In genomic region chr19:55251383-55252124, GRCm38 (mm10) we compare ENCODE assay signal across 8 mouse cellular contexts. TPM values are rescaled to one million over a fixed set of nuclear protein-coding genes. Genes with fewer than 3 reads are reported as not detected.
DNase-seq lines count a peak whose midpoint lies in the region; ATAC-seq lines count a peak whose summit lies in the region.

Gene Acsl5, plus strand, starts transcription at chr19:55251938.

- no peak for ATAC-seq in heart, embryonic 14.5 days (ENCODE audit: insufficient number of reproducible peaks, insufficient read depth, low FRiP score, low read depth)
- ATAC-seq in midbrain, embryonic 14.5 days (ENCODE audit: low FRiP score, low TSS enrichment): no peak

- no peak within 1 kb of the TSS for H3K27ac ChIP-seq in heart, embryonic 14.5 days (replicated peaks in 1 of 2; ENCODE audit: control insufficient read depth in 1 of 2, insufficient read depth in 1 of 2, low read depth in 2 of 2, low read length in 2 of 2)
- H3K27ac ChIP-seq in midbrain, embryonic 14.5 days (replicated peaks; ENCODE audit: low read depth, low read length): no peak within 1 kb of the TSS

- H3K4me2 ChIP-seq in heart, embryonic 14.5 days (ENCODE audit: low read length): no peak within 1 kb of the TSS; the same call in 1 of the 2 replicates
- no peak within 1 kb of the TSS; the same call in 1 of the 2 replicates for H3K4me2 ChIP-seq in midbrain, embryonic 14.5 days (ENCODE audit: low read length)

- H3K36me3 ChIP-seq in heart, embryonic 14.5 days (ENCODE audit: control insufficient read depth, insufficient read depth, low read length): no peaks in the 10 kb centered on the region
- H3K36me3 ChIP-seq in midbrain, embryonic 14.5 days (ENCODE audit: control insufficient read depth, insufficient read depth, low read length): no peaks in the 10 kb centered on the region

- H3K4me3 ChIP-seq in heart, embryonic 14.5 days (ENCODE audit: control insufficient read depth in 1 of 2, insufficient read depth in 1 of 2, low read depth in 1 of 2, low read length in 2 of 2): no peak within 1 kb of the TSS
- H3K4me3 ChIP-seq in midbrain, embryonic 14.5 days (replicated peaks; ENCODE audit: low read depth, low read length): no peak within 1 kb of the TSS

- 84% methylated on average over 9 of the region's 9 CpGs for WGBS in heart, embryonic 14.5 days
- WGBS in large intestine, adult 2 months: 56% methylated on average over 9 of the region's 9 CpGs
- 98% methylated on average over 9 of the region's 9 CpGs for WGBS in midbrain, embryonic 14.5 days

- H3K27me3 ChIP-seq in heart, embryonic 14.5 days (ENCODE audit: control insufficient read depth, insufficient read depth, low read length): no peaks in the 10 kb centered on the region
- no peaks in the 10 kb centered on the region for H3K27me3 ChIP-seq in midbrain, embryonic 14.5 days (ENCODE audit: control insufficient read depth, insufficient read depth, low read length)

- peaks cover 4 to 16% of the 10 kb centered on the region in 2 experiments; a peak in 3 of 4 replicates for H3K4me1 ChIP-seq in heart, embryonic 14.5 days (ENCODE audit: control insufficient read depth in 2 of 2, insufficient read depth in 2 of 2, low read length in 2 of 2)
- H3K4me1 ChIP-seq in midbrain, embryonic 14.5 days (ENCODE audit: control insufficient read depth, insufficient read depth, low read length): peaks cover 13% of the 10 kb centered on the region

- DNase-seq in kidney, adult 18-20 months: peak; percentile 38
- no peak for DNase-seq in kidney, postnatal 4 days
- no peak for DNase-seq in adrenal gland, postnatal 14 days
- DNase-seq in large intestine, adult 2 months (ENCODE audit: low read depth, low spot score): no peak
- DNase-seq in midbrain, embryonic 14.5 days: no peak
- no peak for DNase-seq in ovary, adult 18-20 months (ENCODE audit: low spot score)
- no peak for DNase-seq in gastrocnemius, adult 8-10 months (ENCODE audit: low spot score in 2 of 2)

- no peaks in the 10 kb centered on the region for H3K9me3 ChIP-seq in heart, embryonic 14.5 days (ENCODE audit: control insufficient read depth, low read length)
- no peaks in the 10 kb centered on the region for H3K9me3 ChIP-seq in midbrain, embryonic 14.5 days (ENCODE audit: control insufficient read depth, low read length)

- H3K9ac ChIP-seq in heart, embryonic 14.5 days (ENCODE audit: low read length): no peak within 1 kb of the TSS
- no peak within 1 kb of the TSS for H3K9ac ChIP-seq in midbrain, embryonic 14.5 days (replicated peaks; ENCODE audit: low read length)

RNA-seq across cellular contexts. Expression of gene Acsl5, which starts in this region (rescaled TPM):
- 80.5 and 115 TPM in 2 replicates for total RNA-seq in adrenal gland, postnatal 14 days (2021)
- 30.7 and 31.6 TPM in 2 replicates for polyA plus RNA-seq in heart, embryonic 14.5 days (2014; fragmentation: Nextera tagmentation; extraction: Ambion mirVana)
- polyA plus RNA-seq in large intestine, adult 2 months (2012; rRNA removed): 170 and 615 TPM in 2 replicates
- 7.3 and 12.6 TPM in 2 replicates for polyA plus RNA-seq in midbrain, embryonic 14.5 days (2014; fragmentation: Nextera tagmentation; extraction: Ambion mirVana)
- total RNA-seq in gastrocnemius, adult 8-10 months (2022): 1 to 10 TPM; 2.0 to 2.6 (median 2.2) TPM

Comparison
In these comparisons a context has a peak if more than half of its experiments do, and no peak if none do; other contexts are left out.
1. RNA of gene Acsl5 (total RNA-seq): 80.5 to 115 TPM in adrenal gland, postnatal 14 days; 2.0 to 2.6 TPM in gastrocnemius, adult 8-10 months; every median in the first group is over 10 times any median in the second.